Mouse (Mus musculus) kidney, adult 18-20 months (tissue): ENCODE data around the gene Dgkb.

Experiments used
- DNase-seq: peaks from one replicate; pipeline ENCODE4 v3.0.0; 2021

Gene Dgkb

DNA sequence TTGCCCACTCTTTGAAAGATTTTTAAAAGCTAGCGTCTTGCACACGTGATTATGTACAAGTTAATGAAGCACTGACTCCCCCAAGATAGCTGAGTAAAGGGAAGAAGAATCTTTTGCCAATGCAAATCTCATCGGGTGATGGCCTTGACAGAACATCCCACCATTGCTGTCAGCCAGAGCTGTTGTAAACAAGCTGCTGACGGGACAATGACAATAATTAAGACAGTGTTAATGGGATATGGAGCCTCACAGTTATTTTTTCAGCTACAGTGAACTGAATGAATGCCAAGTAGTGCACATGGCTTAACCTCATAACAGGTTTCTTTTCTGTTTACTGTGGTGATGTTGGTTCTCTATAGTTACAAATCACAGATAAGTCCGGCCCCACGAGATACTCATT, 568.4 kb downstream of the Dgkb start:
- no peak for DNase-seq

DNA sequence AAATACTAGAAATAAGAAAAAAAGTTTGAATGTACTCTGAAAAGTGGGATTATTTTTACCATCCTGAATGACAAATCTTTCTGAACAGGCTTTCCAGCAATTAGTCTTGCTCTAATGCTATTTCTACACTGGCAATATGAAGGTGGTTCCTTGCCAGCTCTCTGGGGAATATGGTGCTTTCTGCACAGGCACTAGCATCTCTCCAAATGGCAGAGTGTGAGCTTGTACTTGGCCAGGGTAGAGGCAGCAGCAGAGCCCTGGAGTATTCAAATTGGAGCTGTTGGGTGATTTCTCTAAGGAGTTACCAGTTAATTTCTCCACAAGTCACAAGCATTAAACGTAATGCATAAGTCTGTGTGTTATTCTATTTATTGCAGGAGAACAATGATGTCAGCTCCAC, 569.5 kb downstream of the Dgkb start:
- DNase-seq: no peak

DNA sequence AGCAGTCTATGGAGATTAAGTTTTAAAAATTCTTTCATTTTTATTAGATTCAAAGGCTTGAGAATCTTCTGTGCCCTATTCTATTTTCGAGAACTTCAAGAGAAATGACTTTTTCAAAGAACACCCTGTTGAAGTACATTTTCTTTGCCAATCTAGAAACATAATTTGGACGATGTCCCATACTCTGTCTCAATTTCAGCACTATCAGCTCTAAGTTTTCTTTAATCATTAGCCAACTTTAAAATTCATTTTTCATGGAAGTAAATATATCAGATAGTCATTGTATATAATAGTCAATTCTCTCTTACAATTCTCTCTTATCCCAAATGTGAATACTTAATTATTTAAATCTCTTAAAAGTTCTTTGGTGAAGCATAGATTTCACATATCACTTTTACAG, 570.1 kb downstream of the Dgkb start:
- DNase-seq: no peak

DNA sequence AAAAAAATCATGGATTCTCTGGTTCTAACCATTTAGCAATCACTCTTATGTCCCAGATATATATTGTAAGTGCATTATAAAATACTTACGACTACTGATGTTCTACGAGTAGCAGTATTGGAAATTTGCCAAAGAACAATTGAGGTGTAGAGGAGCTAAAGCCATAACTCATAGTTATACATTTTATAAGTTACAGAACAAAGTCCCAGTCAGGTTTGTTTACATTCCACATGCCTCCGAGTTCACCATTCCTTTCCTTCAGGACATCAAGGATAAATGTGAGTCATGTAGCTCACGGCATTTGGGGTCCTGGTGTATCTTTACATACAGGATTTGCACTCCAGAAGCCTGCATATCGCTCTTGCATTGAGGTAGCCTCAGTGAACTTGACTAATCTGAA, 570.7 kb downstream of the Dgkb start:
- no peak for DNase-seq

DNA sequence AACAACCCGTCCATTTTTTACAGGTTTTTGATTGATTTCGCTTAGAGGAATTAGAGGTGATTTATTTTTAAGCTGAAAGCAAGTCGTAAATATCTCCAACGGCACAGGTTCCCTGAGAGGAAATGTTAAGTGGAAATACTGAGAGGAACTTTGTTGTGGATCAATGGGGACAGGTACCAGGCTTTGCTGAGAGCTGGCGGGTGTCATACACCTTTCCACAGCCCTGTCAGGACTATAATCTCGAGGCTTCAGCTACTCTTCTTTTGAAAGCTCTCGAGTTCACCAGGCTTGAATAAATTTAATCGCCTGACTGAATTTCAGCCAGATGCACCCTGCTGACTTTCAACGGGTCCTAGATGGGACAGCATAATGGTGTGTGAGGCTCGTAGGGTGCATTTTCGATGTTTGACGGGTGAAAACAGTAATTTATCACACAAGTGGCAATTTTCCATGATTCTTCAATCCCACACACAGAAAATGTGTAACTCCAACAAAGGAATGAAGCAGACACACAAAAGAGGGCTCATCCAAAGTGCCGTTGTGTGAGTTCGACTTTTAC, 580.3 kb downstream of the Dgkb start:
- no peak for DNase-seq

DNA sequence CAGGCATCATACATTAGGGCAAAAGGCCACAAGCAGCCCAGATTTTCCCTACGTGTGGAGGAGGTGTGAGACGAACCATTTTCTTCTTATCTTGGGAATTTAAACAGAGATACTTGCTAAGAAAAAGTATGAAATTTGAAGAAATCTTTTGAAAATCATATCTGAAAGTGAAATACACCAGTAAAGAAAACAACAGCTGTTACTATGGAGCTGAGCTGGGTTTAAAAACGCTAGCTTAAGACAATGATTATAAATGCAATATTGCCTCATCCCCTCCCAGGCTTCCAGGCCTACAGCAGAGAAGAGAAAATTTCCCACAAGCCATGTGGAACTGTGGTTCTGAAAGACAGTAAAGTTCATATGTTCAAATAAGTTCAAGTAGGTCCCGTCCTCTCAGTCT, 582.6 kb downstream of the Dgkb start:
- no peak for DNase-seq

DNA sequence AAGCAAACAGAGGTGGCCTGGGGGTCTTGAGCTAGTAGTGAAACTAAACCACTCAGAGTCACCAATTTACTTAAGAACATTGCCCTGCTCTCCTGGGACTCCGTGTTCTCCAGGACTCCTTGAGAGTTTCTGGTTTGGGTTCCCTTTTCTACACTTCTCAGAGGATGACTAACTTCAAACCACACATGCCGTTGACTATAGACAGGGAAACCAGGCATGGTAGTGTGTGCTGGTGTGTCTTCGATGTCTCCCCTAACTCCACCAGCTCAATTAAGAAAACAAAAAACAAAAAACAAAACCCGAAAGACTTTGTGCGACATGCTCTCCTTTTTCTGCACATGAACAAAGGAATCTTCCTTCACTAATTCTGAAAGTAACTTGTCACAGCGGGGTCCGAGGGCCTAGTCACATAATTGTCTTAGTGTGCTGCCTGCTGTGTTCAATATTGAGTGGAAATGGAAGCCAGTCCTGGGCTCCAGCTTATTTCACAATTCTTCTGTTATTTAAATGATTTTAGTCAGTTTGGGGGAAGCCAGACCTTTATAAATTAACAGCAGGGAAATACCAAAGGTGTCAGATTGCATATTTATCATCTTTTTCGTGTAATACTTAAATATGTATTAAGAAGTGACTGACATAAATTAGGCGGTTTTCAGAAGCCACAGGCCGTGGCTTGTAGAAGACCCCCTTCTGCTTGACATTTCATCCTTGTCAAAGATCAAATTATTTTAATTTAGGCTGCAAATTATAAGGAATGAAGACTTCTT, 618.0 kb downstream of the Dgkb start:
- no peak for DNase-seq

DNA sequence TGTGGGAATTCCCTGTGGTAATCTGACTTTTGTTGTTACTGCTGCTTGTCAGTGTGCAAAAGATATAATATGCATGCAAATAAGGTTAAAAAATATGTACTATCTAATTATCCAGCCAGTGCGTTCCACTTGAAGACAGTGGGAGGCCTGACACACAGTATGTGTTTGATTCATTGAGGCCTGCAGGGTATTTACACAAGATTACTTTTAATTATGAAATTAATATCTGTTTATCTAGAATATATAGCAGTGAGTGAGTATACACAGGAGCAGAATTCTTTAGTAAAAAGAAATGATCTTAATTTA, 618.6 kb downstream of the Dgkb start:
- no peak for DNase-seq

DNA sequence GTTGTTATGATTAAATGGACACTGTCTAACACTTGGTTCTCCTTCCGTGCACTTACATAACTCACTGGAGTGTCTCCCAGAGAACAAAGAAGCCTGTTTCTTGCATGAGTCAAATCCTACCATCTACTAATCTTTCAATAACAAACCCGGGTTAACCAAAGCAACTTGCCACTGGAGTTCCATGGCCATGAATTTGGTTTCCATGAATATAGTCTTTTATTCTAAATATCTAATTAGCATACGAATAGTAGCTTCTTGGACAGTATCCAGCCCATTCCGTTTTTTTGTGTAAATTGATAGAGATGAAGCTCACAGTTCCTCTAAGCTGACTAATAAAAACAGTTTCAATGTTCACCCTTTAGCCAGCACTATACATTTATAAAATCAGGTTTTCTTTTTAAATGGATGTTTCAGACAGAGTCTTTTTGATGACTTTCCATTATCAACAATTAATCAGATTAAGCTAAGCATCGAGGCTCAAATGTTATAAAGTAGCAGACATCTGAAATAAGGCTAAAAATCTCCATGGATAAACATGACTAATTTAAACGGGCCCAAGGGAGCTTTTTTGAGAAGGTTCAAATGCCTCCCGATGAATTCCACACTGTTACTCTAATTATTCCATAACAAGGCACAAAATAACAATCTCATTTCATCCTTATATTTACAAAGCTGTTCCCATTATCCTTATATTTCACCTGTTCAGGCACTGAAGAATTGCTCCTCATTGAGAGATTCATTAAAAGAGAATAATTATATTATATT, 633.0 kb downstream of the Dgkb start:
- no peak for DNase-seq

DNA sequence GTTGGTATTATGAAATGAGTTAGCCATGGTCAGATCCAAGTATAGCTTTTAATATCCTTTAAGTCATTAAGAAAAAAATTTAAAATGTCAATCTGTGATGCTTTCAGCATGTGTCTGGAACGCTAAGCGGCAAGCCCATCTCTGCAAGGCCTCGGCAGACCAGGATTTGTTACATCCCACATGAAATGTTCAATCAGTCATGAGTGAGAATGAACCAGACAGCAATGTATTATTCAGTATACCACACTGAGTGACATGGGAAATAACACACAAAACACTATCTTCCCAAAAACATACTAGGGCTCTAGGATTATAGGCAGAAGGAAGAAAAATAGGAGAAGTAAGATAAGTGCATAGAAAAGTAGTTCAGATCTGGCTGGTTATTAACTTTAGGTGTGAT, 634.2 kb downstream of the Dgkb start:
- DNase-seq: no peak

DNA sequence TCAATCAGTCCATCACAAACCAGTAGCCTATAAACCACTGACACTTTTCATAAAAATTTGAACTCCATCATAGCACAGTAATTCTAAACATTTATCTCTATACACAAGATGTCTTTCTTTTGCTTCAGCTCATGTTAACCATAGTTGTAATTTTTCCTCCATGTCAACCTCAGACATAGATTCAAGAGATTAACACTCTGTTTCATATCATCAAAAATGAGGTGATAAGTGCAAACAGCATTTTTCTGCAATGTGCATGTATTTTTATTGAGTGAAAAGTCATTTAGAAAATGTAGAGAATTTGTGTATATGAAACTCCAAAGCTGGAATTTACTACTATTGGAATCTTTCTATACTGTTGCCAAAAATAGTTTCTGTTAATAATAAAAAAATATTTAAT, 650.7 kb downstream of the Dgkb start:
- no peak for DNase-seq

DNA sequence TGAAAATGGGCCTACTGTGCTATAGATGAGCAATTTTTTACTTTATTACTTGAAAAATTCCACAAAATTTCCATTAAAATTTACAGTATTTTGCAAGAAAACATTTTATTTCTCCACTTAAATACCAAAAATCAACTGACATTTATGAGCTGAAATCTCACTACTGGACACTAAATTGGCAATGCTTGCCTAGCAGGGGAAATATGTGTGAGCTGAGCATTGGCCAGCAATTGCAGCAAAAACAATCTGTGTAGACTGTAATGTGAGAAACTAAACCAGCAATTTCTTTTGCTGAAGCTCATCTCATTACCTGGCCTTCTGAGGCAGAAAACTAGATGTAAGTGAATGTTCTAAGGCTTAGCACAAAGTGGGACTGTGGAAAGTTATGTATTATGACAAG, 651.1 kb downstream of the Dgkb start:
- no peak for DNase-seq

DNA sequence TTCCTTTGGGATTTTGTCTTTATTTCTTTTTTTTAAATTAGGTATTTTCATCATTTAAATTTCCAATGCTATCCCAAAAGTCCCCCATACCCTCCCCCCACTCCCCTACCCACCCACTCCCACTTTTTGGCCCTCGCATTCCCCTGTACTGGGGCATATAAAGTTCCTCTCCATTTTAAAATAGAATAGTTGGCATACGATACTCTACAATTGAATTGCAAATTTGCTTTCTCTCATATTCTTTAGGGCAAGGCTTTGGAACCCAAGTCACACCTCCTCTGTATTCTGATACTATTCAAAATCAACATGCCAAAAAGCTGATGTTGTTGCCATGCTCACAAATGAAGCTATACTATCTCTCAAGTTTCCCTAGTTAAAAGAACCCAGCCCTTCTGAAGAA, 679.7 kb downstream of the Dgkb start:
- no peak for DNase-seq

DNA sequence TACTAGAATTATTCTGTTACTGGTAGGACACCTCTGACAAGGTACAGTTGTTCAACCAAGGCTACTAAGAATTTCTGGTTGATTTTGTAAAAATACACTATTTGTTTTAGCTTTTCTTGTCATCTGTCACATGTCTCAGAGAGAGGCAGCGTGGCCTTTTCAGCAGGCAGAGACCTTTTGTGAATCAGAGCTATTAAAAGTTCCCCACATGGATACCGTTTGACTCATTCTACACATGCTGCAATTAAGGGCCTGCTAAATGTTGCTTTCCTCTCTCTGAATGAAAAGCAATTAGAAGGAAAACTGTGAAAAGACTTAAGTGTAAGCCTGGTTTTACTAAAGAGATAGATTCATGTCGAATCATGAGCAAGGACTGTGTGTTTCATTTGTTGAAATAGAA, 683.4 kb downstream of the Dgkb start:
- DNase-seq: no peak

DNA sequence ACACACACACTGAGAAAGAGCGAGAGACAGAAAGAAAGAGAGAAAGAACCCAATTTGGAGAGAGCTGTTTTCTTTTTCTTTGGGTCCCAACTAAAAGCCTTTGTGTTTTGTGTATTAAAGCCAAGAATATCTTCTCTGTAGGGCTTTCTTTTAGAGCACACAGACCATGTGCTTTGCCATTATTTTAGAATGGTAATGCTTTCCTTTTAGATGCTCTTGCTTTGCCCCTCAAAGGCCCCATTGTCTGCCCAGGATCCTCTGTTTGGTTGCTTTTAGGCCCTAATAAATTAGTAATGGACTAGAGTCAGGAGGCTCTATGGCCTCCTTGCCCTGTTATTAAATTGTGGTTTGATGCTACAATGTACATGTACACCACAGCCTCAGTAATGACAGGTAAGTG, 690.7 kb downstream of the Dgkb start:
- no peak for DNase-seq

DNA sequence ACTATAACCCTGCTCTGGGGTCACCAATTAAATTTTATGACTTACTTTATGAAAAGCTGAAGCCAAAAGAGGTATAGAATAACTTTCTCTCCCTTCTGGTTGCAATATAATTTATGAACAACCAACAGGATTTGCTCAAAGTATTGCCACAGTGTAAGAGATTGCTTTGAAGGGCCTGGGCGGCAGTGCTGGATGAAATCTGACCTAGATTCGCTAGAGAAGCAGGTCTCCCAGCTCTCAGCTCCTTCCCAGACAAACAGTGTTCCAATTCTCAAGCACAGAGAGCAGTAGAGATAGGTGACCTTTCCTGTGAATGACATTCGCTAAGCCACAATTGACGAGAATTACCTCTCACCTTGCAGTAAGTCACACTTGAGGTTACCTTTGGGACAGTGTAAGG, 727.9 kb downstream of the Dgkb start:
- no peak for DNase-seq

DNA sequence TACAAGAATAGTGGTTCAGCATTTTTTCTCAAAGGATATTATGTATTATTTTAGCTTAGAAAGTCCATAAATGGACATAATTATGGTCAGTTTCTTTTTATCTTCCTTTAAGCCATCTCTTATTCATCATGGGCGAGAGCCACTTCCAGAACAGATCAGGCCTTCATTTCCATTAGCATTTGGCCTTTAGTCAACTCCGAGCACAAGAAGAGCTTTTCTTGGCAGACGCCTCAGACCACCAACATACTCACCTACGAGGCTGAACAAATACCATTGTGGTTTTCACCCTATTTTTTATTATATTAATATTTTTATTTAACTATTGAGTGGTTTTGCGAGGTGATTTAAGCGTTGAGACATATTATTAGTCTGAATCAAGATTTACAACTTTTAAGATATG, 759.6 kb downstream of the Dgkb start:
- DNase-seq: no peak

DNA sequence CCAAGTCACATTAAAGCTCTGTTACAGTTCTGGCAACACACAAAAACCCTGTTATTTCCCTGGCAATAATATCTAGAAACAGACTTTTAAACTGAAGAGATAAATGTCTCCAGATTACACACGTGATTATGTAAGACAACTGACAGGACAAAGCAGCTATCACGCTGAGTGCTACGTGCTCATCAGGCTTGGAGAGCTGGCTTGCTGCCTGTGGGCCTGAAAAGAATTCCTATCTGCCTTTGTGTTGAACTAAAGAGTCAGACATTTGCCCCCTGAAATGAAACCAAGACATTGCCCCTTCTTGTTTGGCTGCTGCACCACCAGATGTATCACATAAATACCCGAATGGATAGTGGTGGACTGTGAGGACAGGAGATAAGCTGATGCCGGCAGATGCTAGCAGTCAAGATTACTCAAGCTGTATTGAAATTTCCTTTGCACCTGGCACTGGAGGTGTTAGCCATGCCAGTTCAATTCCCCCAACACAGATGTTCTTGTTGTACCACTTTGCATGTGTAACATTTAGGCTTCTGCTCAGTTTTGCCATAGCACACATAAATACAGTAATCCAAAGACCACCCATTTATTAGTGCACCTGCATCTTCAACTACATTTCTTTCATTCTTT, 761.8 kb downstream of the Dgkb start:
- DNase-seq: no peak

DNA sequence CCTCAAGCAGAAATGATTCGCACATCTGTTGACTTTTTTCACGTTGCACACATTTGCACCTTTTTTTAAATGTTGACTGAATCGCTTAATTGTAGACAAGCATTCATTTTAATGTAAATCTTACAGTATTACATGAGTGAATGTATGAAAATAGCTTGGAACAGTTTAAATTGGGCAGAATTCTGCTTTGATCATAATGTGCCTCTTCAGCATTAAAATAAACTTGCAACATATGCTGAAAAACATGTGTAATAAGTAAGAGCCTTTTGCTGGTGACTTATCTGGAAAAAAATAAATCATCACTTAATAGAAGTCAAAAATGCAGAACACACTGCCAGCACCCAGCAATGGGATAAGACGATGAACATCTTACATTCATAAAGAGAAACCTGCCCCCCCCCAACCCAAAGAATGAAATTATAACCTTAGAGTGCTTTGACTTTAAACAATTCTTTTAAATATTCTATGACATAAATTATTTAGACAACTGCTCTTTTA, 768.9 kb downstream of the Dgkb start:
- DNase-seq: no peak

DNA sequence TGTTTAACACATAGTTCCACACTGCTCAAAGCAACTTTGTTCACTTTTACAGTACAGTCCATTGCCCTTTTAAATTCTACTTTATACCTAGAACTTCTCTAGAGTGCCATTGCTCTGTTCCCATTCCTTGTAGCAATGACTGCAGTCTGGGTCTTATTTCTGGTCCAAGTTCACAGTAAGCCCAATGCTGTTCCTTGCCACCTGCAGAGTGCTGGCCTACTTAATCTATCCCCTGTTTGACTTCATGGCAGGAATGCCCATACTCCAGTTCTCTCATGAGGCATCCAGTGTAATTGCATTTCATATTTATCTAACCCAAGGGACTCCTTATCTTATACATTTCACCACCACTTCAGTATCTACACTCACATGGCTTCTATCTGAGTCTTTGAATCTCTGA, 772.4 kb downstream of the Dgkb start:
- no peak for DNase-seq

DNA sequence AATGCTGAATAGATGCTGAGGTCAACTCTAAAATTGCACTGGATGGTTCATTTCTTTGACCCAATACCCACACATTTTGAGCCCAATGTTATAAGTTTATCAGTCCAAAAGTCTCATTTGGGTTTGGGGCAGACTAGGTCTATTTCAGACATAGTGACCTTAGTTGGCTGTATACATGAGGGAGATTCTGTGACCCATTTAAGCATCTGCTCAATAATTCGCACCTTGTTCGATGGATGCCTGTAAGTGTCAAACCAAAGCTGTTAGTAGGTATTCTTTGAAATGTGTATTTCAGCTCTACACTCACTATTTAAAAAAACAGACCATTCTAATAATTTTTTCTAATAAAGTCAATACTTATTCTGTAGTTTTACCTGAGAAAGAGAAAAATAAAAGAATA, 776.1 kb downstream of the Dgkb start:
- no peak for DNase-seq

DNA sequence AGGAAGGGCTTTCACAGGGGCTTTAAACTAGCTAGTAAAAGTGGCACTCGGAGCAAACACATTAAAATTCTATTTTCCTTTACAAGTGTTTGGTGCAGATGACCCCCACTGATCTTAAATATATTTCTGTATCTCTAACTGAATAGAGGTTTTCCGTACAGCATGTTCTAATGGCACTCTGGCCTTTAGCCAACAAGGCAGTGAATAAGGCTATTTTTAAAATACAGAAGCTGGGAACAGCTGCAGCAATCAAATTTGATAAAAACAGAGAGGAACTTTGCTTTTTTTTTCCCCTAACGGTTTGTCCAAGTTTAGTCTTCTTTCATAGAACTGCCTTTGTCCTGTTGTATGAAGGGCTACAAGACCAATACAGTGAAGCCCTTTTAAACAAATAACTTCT, 776.5 kb downstream of the Dgkb start:
- DNase-seq: no peak

DNA sequence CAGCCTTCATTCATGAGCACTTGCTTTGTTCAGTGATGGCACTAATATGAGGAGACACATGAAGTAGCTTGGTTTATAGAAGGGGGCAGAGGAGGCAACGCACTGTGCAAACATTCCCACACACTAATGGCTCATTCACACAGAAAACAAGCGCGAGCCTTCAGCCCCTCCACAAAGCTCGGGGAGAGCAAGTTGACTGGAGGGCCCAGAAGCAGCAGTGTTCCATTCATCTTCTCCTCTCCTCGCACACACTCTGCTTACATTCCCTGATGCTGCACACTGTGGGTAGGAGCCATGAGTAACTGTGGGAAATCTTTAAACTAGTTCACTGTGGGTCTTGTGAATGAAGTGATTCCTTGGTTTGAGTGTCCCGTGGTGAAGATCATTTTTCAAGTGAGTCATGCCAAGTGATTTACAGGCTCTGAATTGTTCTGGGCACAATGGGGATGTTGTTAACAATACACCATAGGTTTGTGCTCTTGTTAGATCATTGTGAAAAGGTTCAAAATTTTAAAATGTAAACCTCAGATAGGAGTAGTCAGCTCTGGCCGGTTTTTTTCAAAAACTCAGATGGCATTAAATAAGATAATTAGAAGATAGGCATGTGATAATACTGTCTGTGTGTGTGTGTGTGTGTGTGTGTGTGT, 779.0 kb downstream of the Dgkb start:
- no peak for DNase-seq

DNA sequence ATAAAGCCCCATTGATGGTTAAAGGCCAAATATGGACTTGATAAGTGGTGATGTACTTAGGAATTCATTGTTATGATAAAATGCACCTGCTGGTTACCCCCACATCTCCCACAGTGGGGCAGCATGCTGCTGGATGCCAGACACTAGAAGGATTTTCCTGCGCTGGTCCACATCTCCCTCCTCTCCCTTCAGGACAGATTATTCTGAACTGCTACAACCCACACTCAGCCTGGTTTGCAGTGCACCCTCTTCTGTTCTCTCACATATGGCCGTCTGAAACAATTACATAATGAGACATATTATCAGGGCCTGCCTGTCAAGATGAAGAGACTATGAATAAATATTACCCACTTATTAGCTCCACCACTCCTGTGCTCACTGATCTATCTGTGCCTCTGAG, 780.6 kb downstream of the Dgkb start:
- DNase-seq: no peak
